Mouse (Mus musculus) liver, embryonic 14.5 days (tissue): ENCODE measurements around the gene Klhl31.

Source experiments
- CTCF ChIP-seq: IDR thresholded peaks from 2 replicates; pipeline ENCODE4 v1.5.1; 2016; ENCODE audit warnings: antibody characterized with exemption, low read depth, control low read depth
- EP300 ChIP-seq: IDR thresholded peaks from 2 replicates; pipeline ENCODE4 v1.6.1; 2016; ENCODE audit warnings: antibody characterized with exemption, low read depth

- TF ChIP-seq CTCF: peak; percentile 10; the same call in 1 of the 2 replicates
- no peak for TF ChIP-seq EP300
Observed at GRCm38 (mm10) chr9:77693405-77693804, 57.1 kb downstream of the Klhl31 start.
